Mouse (Mus musculus) B cell, adult (primary cell): ENCODE results near the gene Gm21693. TPM values are rescaled to one million over a fixed set of nuclear protein-coding genes. Genes with fewer than 3 reads are reported as not detected.

Experiments used
- total RNA-seq: library from RNA; stranded (reverse); gene quantifications from 4 replicates; pipeline ENCODE4 v1.2.4, GENCODE M21; 2023; ENCODE audit not compliant: inconsistent age

The Gm21693 gene
- not detected in 4 replicates for total RNA-seq

DNA sequence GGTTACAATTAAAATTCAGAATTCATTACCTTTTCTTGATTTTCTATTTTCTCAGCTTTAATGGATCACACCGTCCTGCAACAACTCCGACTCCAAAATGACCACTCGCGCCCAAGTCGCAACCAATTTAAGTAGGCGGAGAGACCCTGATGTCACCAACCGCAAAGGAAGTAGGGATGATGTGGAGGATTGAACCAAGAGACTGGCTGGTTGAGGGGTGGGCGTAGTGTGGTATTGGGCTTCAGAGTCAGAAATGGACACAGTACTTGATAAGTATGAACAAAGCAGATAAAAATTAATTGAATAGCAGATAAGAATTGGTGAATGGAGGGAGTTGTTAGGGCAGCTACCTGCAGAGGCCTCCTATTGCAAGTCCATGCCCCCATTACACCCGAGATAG lies at the start of gene Gm21693:
Gene Gm21693 (minus strand): TSS at position 101 of the 400 bp plus-strand sequence.

DNA sequence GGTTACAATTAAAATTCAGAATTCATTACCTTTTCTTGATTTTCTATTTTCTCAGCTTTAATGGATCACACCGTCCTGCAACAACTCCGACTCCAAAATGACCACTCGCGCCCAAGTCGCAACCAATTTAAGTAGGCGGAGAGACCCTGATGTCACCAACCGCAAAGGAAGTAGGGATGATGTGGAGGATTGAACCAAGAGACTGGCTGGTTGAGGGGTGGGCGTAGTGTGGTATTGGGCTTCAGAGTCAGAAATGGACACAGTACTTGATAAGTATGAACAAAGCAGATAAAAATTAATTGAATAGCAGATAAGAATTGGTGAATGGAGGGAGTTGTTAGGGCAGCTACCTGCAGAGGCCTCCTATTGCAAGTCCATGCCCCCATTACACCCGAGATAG lies 38.8 kb downstream of the Gm21693 start, which contains the start of gene Gm21677:
Gene Gm21677 (minus strand): TSS at position 101 of the 400 bp plus-strand sequence.

Other genes with a start within 250 kb of the Gm21693 start
- not detected in 4 replicates for gene Gm21677, start 38.9 kb downstream of the Gm21693 start, total RNA-seq
- not detected in 4 replicates for gene Gm21704, start 64.8 kb upstream of the Gm21693 start, total RNA-seq
- gene Gm21708, start 64.8 kb upstream of the Gm21693 start, total RNA-seq = not detected in 4 replicates